Mouse (Mus musculus): ENCODE results near the gene Dhrs1.

GRCm38 (mm10) chr14:55721700-55722437, 23.6 kb downstream of the Dhrs1 start, which contains the start of gene Rabggta:
- TF ChIP-seq CTCF (IDR thresholded peaks at IDR 0.05; ENCODE audit: control insufficient read depth, insufficient read depth, low read length), result peak; percentile 97
- peak; percentile 73; the same call in 1 of the 2 replicates for TF ChIP-seq POLR2A (IDR thresholded peaks at IDR 0.05; ENCODE audit: borderline replicate concordance, control insufficient read depth, low read depth, low read length)

Data from bone marrow, adult 2 months (tissue).